Mouse (Mus musculus) frontal cortex, adult 2 months (tissue): Measurements from ENCODE around the gene Calhm2. TPM values are rescaled to one million over a fixed set of nuclear protein-coding genes. Genes with fewer than 3 reads are reported as not detected.

Experiments used
- DNase-seq, 2 experiments: peaks; one replicate each; pipeline ENCODE4 v3.0.0; 2022; ENCODE audit warnings: low spot score in 1 of 2; ENCODE audit errors: extremely low spot score in 1 of 2
- polyA plus RNA-seq: library from polyadenylated mRNA; depleted of rRNA; stranded (reverse); fragments of >200 nt; gene quantifications from 2 replicates; pipeline ENCODE4 v1.2.3, GENCODE M21; 2012; rRNA removed

The Calhm2 gene
- polyA plus RNA-seq, 1 experiment, result 4.7 TPM

DNA sequence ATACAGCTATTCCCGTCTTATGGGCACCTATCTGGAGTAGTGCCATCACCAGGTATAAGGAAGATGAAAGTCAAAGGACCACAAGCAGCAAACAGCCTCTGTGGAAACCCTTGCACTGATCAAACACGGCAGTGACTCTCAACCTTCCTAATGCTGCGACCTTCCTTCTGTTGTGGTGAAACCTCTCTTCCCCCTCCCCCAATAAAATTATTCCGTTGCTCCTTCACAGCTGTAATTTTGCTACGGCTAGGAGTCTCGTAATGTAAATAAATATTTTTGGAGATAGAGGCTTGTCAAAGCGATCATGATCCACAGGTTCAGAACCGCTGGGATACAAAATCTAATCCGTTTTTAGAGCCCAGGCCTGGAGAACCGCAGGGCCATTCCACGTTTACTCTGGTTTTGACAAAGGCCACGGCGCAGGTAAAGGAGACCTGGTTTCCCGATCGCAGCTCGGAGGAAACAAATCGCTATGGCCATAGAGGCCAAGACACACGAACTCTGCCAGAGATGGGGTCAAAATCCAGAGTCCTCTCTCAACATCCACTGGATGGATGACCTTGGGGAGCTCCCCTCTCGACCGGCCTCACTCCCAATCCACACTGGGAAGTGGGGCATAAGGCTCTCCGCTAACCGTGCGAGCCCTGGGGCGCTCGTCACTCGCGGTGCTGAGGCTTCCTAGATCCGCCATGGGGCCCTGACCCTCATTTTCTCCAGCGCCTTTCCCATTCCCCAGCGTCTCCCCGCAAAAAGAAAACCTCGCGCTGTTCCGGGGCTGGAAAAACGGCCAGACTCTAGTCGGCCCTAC is 48.2 kb downstream of the Calhm2 start:
- DNase-seq, result peak in 1 of 2 experiments; percentile 19

DNA sequence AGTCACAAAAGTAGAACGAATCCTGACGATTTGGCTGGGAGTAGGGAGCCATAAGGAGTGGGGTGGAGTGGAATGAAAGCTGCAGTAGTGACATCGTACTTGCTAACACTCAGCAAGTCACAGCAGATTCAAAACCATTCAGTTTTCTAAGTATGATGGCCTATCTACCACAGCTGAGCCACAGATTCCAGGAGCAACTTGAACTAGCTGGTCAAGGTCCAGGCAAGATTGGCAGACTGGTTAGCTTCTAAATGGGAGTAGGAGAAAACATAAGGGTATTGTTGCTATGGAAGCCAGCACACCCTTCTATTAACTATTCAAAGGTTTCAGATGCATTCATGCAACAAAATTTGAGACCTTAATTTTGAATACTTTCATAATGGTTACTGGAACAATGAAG is 49.9 kb downstream of the Calhm2 start:
- no peak for DNase-seq

DNA sequence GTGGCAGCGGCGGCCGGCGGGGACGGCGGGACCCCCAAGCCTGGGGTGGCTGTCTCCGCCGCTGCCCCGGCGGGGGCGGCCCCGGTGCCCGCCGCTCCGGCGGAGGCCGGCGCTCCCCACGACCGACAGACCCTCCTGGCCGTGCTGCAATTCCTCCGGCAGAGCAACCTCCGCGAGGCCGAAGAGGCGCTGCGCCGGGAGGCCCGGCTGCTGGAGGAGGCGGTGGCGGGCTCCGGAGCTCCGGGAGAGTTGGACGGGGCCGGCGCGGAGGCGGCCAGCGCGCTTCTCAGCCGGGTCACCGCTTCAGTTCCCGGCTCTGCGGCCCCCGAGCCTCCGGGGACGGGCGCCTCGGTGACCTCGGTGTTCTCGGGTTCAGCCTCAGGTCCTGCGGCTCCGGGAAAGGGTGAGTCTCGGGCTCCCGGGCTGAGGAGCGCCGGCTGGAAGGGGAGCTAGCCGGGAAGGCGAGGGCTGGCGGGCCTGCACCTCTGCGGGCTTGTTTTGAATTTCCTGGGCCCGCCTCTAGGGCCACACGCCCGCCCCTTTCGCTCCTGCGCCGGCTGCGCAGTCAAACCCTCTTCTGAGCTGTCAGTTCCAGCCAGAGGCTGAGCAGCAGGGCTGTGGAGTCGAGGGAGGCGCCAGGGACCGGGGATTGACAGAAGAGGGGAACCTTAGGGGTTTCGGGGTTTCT is 70.0 kb downstream of the Calhm2 start:
- peak; percentile 60 to 88 for DNase-seq

DNA sequence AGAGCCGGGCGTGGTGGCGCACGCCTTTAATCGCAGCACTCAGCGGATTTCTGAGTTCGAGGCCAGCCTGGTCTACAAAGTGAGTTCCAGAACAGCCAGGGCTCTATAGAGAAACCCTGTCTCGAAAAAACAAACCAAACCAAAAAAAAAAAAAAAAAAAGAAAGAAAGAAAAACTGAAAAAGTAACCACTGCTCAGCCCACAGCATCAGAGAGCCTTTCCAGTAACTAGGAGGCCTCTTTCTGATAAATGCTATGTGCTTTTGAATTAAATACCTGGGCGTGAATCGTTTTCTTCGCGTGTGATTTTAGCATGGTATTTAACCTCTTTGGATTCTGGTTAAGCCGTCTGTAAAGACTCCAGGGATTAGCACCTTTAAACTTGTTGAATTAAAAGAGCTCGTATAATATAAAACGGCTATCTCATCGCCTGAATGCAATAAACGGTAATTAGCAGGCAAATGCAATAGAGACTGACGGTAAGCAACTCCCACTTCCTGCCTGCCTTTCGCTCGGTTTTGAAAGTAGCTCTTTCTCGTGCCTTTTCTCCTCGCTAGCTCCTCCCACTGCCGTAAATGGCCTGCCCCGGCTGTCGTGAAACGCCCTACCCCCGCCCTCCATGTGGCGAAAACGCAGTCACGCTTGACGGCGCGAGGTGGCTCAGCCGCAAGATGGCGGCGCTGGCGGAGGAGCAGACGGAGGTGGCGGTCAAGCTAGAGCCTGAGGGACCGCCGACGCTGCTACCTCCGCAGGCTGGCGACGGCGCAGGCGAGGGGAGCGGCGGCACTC is 70.8 kb downstream of the Calhm2 start, which contains the start of gene Taf5:
Gene Taf5, plus strand, starts transcription at position 651 of the 787 bp plus-strand sequence.
- peak; percentile 90 to 99 for DNase-seq

DNA sequence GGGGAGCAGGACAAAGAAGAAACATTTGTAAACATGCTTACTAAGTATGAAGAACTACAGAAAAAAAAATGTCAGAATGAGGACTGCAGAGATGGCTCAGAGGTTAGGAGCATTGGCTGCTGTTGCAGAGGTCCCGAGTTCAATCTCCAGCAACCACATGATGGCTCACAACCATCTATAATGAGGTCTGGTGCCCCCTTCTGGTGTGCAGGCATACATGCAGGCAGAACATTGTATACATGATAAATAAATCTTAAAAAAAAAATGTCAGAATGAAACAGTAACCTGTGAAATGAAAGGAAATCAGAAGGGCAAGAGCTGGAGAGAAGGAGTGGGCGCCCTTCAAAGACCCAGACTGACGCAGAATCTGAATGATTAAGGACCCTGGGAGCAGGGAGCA is 72.2 kb downstream of the Calhm2 start:
- no peak for DNase-seq

DNA sequence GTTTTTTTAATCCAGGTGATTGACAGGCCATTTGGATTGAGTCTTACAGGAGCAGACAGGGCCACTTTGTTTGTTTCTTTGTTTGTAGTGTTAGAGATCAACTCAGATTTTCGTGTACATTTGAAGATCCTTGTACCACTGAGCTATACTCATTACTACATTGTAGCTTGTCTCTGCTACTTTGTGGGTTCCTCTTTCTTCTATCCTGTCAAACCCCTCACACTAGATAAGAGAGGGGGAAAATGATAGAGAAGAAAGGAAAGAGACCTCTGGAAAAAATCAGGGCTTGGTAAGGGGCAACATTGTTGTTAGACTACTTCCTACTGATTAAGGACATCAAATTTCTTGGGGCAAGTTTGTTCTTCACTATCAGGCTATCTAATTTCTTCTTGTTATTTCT is 80.4 kb downstream of the Calhm2 start:
- DNase-seq, result no peak

Other genes with a start within 250 kb of the Calhm2 start
- gene Ina, start 123.6 kb downstream of the Calhm2 start, polyA plus RNA-seq, result 93.5 and 103 TPM in 2 replicates
- 49.8 and 53.3 TPM in 2 replicates for gene Nt5c2, start 123.1 kb downstream of the Calhm2 start, polyA plus RNA-seq
- 41.3 and 42.6 TPM in 2 replicates for gene Pcgf6, start 87.4 kb downstream of the Calhm2 start, polyA plus RNA-seq
- 4.7 and 5.0 TPM in 2 replicates for gene Taf5, start 70.5 kb downstream of the Calhm2 start, polyA plus RNA-seq
- 964 and 1,164 TPM in 2 replicates for gene Usmg5, start 47.6 kb downstream of the Calhm2 start, polyA plus RNA-seq
- gene Pdcd11, start 47.5 kb downstream of the Calhm2 start, polyA plus RNA-seq, result 14.1 and 14.2 TPM in 2 replicates
- gene Calhm1, start 6.0 kb upstream of the Calhm2 start, polyA plus RNA-seq, result not detected in 2 replicates
- not detected in 2 replicates for gene Calhm3, start 19.5 kb upstream of the Calhm2 start, polyA plus RNA-seq
- 110 and 127 TPM in 2 replicates for gene Neurl1a, start 40.5 kb upstream of the Calhm2 start, polyA plus RNA-seq